Mouse (Mus musculus): ENCODE measurements at regions not wholly inside any gene's neighbourhood (a gene's known extent, or its start where the extent isn't known, plus 50 kb on each side); places are given as distances from the start of the nearest gene placed in this dataset. TPM values are rescaled to one million over a fixed set of nuclear protein-coding genes. Genes with fewer than 3 reads are reported as not detected.

- intact Hi-C loops (cut with DNase I), result no loop called here
- DNase-seq, result peak; percentile 54
These were observed 406.2 kb upstream of the Ndn start for GRCm38 (mm10) chr7:61939971-61940705.

GRCm38 (mm10) chr7:61982203-61982932 lies 364.0 kb upstream of the Ndn start:
- intact Hi-C loops (cut with DNase I), result no loop called here
- DNase-seq, result peak; percentile 88

- no peak for DNase-seq
- intact Hi-C loops (cut with DNase I), result no loop called here
These were observed 319.7 kb upstream of the Ndn start for GRCm38 (mm10) chr7:62026635-62027034.

- intact Hi-C loops (cut with DNase I), result no loop called here
- DNase-seq, result peak; percentile 67
These were observed 300.5 kb upstream of the Ndn start for GRCm38 (mm10) chr7:62045743-62046451.

- intact Hi-C loops (cut with DNase I), result no loop called here
- DNase-seq, result no peak
These were observed 299.9 kb upstream of the Ndn start for GRCm38 (mm10) chr7:62046452-62046809.

- peak; percentile 39 for DNase-seq
- intact Hi-C loops (cut with DNase I), result no loop called here
These were observed 267.8 kb upstream of the Ndn start for GRCm38 (mm10) chr7:62078607-62079006.

GRCm38 (mm10) chr7:62085120-62085849 lies 261.1 kb upstream of the Ndn start:
- intact Hi-C loops (cut with DNase I), result no loop called here
- DNase-seq, result peak; percentile 75

Small RNA genes in the stretch of these regions (microRNA-seq; reads per million reads assigned to microRNA genes)
- gene Gm24923 (not detected), gene Mir344-2 (not detected), gene Mir344f (7.2 reads per million, percentile 18 among the genes with 10 or more reads in this experiment), gene Mir344g (11.1 reads per million, percentile 27 among the genes with 10 or more reads in this experiment), gene Mir344i (not detected)
